Mouse (Mus musculus) intestine, postnatal 0 days (tissue): ENCODE results near the gene Hes2. TPM values are rescaled to one million over a fixed set of nuclear protein-coding genes. Genes with fewer than 3 reads are reported as not detected.
A peak's percentile ranks its signal among the peaks of the same experiment; 100 is the strongest.

Source experiments
- ATAC-seq: fragments of 200-750 bp; cut with Nextera tagmentation; 2 replicates; pipeline ENCODE4 v1.8.0; 2017; ENCODE audit warnings: mild to moderate bottlenecking, moderate TSS enrichment, moderate library complexity
- H3K27ac ChIP-seq: fragments of 300-500 bp; sonication (generic); 2 replicates; pipeline ENCODE4 v1.5.1; 2014; ENCODE audit warnings: mild to moderate bottlenecking, low read depth, low read length, moderate library complexity
- H3K27me3 ChIP-seq: fragments of 300-500 bp; sonication (generic); replicated peaks from 2 replicates; pipeline ENCODE4 v1.6.1; 2014; ENCODE audit warnings: low read length, mixed read lengths; ENCODE audit not compliant: control insufficient read depth, insufficient read depth
- H3K36me3 ChIP-seq: fragments of 300-500 bp; sonication (generic); 2 replicates; pipeline ENCODE4 v1.6.1; 2014; ENCODE audit warnings: mild to moderate bottlenecking, moderate library complexity; ENCODE audit not compliant: control insufficient read depth, insufficient read depth
- H3K4me1 ChIP-seq: fragments of 300-500 bp; sonication (generic); replicated peaks from 2 replicates; pipeline ENCODE4 v1.6.1; 2014; ENCODE audit warnings: antibody characterized with exemption, low read length, mixed read lengths; ENCODE audit not compliant: control insufficient read depth, insufficient read depth
- H3K4me2 ChIP-seq: fragments of 300-500 bp; sonication (generic); replicated peaks from 2 replicates; pipeline ENCODE4 v1.6.1; 2014; ENCODE audit warnings: low read depth, mild to moderate bottlenecking, moderate library complexity
- H3K4me3 ChIP-seq: fragments of 300-500 bp; sonication (generic); 2 replicates; pipeline ENCODE4 v1.5.1; 2014; ENCODE audit warnings: low read depth, low read length
- H3K9ac ChIP-seq: fragments of 300-500 bp; sonication (generic); 2 replicates; pipeline ENCODE4 v1.6.1; 2014; ENCODE audit warnings: mild to moderate bottlenecking, low read depth, low read length
- H3K9me3 ChIP-seq: fragments of 300-500 bp; sonication (generic); 2 replicates; pipeline ENCODE4 v1.6.1; 2016; ENCODE audit warnings: mixed run types; ENCODE audit not compliant: control insufficient read depth
- CTCF ChIP-seq: sonication (generic); IDR thresholded peaks from 2 replicates; pipeline ENCODE4 v1.5.1; 2016; ENCODE audit warnings: low read depth, mild to moderate bottlenecking, control low read depth, antibody characterized with exemption, moderate library complexity
- WGBS: fragments of 180-500 bp; shearing (Covaris S2); extraction: QIAGEN DNeasy Blood & Tissue Kit; methylation state at CpG from one replicate; pipeline ENCODE4 v1.1.7; 2014; 5-methylcytosine and 5-hydroxymethylcytosine counted together
- polyA plus RNA-seq: library from polyadenylated mRNA; unstranded; fragments of >200 nt; fragmentation: Nextera tagmentation; extraction: Ambion mirVana; gene quantifications from 2 replicates; pipeline ENCODE4 v1.2.1, GENCODE M21; 2015

Gene Hes2
- polyA plus RNA-seq: 8.6 and 11.2 TPM in 2 replicates

DNA sequence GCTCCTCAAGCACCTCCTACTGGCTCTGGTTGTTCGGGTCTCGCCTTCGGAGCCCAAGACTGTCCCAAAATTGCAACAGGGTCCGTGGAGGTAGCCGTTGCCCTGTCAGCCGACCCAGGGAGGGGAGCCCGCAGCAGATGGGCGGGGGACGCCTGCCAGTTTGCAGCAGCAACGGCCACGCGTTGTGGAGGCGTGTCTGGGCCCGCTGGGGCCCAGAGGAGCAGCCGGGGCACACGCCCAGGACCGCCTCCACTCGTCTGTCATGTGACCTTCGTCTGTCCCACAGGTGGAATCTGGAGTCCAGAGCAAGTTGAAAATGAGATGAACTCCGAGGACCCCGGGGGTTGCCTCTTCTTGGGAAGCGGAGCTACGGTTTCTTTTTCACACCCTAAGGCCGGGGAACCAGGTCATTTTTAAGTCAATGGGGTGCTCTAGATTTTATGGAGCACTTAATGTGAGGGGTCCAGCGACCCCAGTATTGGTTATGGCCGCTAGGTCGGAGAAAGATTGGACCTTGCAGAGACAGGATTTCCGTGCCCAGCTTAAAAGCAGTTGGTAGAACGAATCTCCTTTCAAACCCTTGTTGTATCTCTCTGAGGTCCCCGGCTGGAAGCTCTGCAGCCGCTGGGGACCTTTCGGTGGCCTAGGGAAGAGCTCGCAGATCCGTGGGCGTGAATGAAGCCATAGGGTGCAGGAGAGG lies at the start of gene Hes2:
Gene Hes2 (plus strand): TSS at position 283 of the 700 bp plus-strand sequence.
- Histone ChIP-seq H3K4me1 (peaks cover 12% of the 10 kb centered on the region), H3K9ac (peak within 1 kb of the TSS; percentile 17; the same call in 1 of the 2 replicates), H3K9me3 (no peaks in the 10 kb centered on the region), H3K27ac (peak within 1 kb of the TSS; percentile 75), H3K36me3 (no peaks in the 10 kb centered on the region), H3K27me3 (peaks cover 24% of the 10 kb centered on the region), H3K4me2 (peak within 1 kb of the TSS; percentile 71), H3K4me3 (peak within 1 kb of the TSS; percentile 37)
- TF ChIP-seq CTCF: no peak; the same call in 1 of the 2 replicates
- 3% methylated on average over 35 of the region's 35 CpGs for WGBS
- no peak for ATAC-seq

DNA sequence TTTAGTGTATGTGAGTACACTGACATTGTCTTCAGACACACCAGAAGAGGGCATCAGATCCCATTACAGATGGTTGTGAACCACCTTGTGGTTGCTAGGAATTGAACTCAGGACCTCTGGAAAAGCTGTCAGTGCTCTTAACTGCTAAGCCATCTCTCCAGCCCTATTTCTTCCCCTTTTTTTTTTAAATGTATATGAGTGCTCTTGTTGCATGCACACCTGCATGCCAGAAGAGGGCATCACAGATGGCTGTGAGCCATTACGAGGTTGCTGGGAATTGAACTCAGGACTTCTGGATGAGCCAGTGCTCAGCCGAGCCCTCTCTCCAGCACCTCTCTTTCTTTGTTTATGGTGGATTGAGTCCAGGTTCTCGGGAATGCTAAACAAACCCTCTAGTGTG lies 49.2 kb upstream of the Hes2 start:
- Histone ChIP-seq H3K4me1 (no peaks in the 10 kb centered on the region; the same call in 1 of the 2 replicates), H3K9me3 (no peaks in the 10 kb centered on the region), H3K9ac (no peak overlapping the region), H3K27ac (no peak overlapping the region), H3K4me2 (no peak overlapping the region), H3K36me3 (peaks cover 75% of the 10 kb centered on the region), H3K4me3 (no peak overlapping the region), H3K27me3 (no peaks in the 10 kb centered on the region)
- no peak; the same call in 1 of the 2 replicates for TF ChIP-seq CTCF
- WGBS: 71% methylated on average over 3 of the region's 3 CpGs
- ATAC-seq: no peak

DNA sequence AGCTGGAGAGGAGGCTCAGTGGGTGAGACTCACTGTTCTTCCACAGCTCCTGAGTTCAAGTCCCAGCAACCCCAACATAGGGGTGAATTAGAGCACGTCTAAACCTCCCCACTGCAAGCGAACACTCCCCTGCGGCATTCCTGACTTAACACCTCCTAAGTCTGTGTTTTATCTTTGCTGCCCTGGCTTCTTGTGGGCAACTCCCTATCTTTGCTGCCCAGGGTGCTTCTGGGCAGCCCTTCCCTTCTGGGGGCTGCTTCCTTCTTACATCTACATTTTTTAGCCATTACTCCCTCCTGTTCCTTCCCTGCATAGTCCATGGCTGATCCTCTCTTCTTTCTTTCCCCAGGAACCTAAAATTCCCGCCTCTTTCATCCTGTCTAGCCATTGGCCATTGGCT lies 48.0 kb upstream of the Hes2 start:
- H3K9me3 ChIP-seq: no peaks in the 10 kb centered on the region
- H3K4me1 ChIP-seq: no peaks in the 10 kb centered on the region; the same call in 1 of the 2 replicates
- TF ChIP-seq CTCF: no peak
- ATAC-seq: no peak
- no peak overlapping the region for H3K4me3 ChIP-seq
- WGBS: 90% methylated on average over 4 of the region's 4 CpGs
- H3K36me3 ChIP-seq: peaks cover 77% of the 10 kb centered on the region
- no peak overlapping the region for H3K9ac ChIP-seq
- no peak overlapping the region for H3K4me2 ChIP-seq
- no peaks in the 10 kb centered on the region; the same call in 1 of the 2 replicates for H3K27me3 ChIP-seq
- H3K27ac ChIP-seq: no peak overlapping the region

DNA sequence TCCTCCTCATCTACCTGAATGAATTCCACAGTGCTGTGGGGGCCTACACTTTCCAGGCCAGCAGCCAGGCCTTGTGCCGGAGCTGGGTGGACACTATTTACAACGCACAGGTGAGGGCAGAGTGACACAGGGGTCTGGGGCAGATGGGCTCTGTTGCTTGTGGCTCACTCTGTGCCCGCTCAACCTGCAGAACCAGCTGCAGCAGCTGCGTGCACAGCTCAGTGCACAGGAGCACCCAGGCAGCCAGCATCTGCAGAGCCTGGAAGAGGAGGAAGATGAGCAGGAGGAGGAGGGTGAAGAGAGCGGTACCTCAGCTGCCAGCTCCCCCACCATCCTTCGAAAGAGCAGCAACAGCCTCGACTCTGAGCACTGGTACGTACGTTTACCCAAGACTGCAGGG lies 46.3 kb upstream of the Hes2 start:
- WGBS: 70% methylated on average over 9 of the region's 9 CpGs
- Histone ChIP-seq H3K4me3 (no peak overlapping the region), H3K36me3 (peaks cover 63% of the 10 kb centered on the region), H3K27me3 (peaks cover 5% of the 10 kb centered on the region; the same call in 1 of the 2 replicates), H3K4me1 (no peaks in the 10 kb centered on the region; the same call in 1 of the 2 replicates), H3K4me2 (no peak overlapping the region), H3K9ac (no peak overlapping the region), H3K9me3 (no peaks in the 10 kb centered on the region), H3K27ac (no peak overlapping the region)
- no peak for TF ChIP-seq CTCF
- no peak for ATAC-seq

DNA sequence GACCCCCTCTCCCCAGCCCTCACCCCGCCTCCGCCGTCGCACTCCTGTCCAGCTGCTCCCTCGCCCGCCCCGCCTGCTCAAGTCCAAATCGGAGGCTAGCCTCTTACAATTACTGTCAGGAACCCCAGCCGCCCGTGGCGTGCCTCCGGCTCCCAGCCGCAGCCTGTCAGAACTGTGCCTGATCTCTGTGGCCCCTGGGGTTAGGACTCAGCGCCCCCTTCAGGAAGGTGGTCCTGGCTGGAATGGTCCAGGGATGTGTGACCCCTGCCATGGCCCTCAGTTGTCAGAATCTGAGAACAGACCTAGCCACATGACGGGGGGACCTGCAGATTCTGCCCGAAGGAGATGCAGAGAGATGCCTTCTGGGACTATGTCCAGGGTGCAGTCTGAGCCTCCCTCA lies 44.6 kb upstream of the Hes2 start:
- peaks cover 22% of the 10 kb centered on the region for H3K27me3 ChIP-seq
- H3K4me2 ChIP-seq: no peak overlapping the region
- H3K9me3 ChIP-seq: no peaks in the 10 kb centered on the region
- no peak overlapping the region for H3K4me3 ChIP-seq
- no peak overlapping the region for H3K9ac ChIP-seq
- 84% methylated on average over 16 of the region's 16 CpGs for WGBS
- peaks cover 55% of the 10 kb centered on the region for H3K36me3 ChIP-seq
- peak; percentile 30; the same call in 1 of the 2 replicates for TF ChIP-seq CTCF
- no peak for ATAC-seq
- no peaks in the 10 kb centered on the region for H3K4me1 ChIP-seq
- no peak overlapping the region for H3K27ac ChIP-seq

DNA sequence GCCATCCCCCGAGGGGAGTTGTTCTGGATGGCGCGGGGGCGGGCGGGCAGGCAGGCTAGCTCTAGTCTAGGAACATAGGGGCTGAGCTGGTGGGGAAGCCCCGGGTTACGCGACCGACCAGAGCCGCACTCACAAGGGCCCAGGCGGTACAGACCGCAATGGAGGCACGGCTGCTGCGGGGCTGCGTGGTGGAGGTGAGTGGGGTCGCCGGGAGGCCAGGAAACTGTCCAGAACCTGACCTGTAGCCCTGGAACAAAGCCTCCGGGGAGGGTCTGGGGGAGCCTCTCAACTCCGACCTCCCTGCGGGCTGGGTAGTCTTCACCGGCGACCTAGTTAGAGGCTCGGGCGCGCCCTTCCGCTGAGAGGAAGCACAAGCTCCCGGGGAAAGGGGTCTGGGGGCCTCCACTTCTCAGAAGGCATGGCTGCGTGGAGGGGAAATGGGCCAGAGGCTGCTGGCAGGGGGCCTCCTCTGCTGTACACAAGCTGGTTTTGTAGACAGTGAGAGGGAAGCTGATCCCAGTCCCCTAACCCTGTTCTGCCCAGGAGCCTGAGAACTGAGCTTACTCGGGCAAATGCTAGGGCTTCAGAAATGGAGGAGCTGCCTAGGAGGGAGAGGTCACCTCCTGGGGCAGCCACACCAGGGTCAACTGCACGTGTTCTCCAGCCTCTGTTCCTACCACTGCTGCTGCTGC lies 42.6 kb upstream of the Hes2 start, which contains the start of gene Tnfrsf25:
Gene Tnfrsf25 (plus strand): TSS at position 14 of the 692 bp plus-strand sequence.
- Histone ChIP-seq H3K27me3 (peaks cover 42% of the 10 kb centered on the region), H3K9ac (0 out of 2 replicates have a peak within 1 kb of the TSS, but pooled peaks have one; percentile 3), H3K4me2 (peak within 1 kb of the TSS; percentile 37), H3K4me3 (no peak within 1 kb of the TSS; the same call in 1 of the 2 replicates), H3K27ac (no peak within 1 kb of the TSS), H3K9me3 (no peaks in the 10 kb centered on the region), H3K4me1 (no peaks in the 10 kb centered on the region), H3K36me3 (peaks cover 37% of the 10 kb centered on the region)
- TF ChIP-seq CTCF: no peak
- WGBS: 22% methylated on average over 30 of the region's 30 CpGs
- no peak for ATAC-seq
